Mouse (Mus musculus) bone marrow, adult 2 months (tissue): Measurements from ENCODE around the gene Gdap2.

Experiments used
- CTCF ChIP-seq: fragments of 200-500 bp; IDR thresholded peaks from 2 replicates; pipeline ENCODE4 v1.5.1; 2011; ENCODE audit warnings: low read length, control low read depth; ENCODE audit not compliant: control insufficient read depth, insufficient read depth
- POLR2A ChIP-seq: fragments of 200-500 bp; IDR thresholded peaks from 2 replicates; pipeline ENCODE4 v1.6.1; 2011; ENCODE audit warnings: low read depth, mild to moderate bottlenecking, control low read depth, low read length, borderline replicate concordance; ENCODE audit not compliant: control insufficient read depth

DNA sequence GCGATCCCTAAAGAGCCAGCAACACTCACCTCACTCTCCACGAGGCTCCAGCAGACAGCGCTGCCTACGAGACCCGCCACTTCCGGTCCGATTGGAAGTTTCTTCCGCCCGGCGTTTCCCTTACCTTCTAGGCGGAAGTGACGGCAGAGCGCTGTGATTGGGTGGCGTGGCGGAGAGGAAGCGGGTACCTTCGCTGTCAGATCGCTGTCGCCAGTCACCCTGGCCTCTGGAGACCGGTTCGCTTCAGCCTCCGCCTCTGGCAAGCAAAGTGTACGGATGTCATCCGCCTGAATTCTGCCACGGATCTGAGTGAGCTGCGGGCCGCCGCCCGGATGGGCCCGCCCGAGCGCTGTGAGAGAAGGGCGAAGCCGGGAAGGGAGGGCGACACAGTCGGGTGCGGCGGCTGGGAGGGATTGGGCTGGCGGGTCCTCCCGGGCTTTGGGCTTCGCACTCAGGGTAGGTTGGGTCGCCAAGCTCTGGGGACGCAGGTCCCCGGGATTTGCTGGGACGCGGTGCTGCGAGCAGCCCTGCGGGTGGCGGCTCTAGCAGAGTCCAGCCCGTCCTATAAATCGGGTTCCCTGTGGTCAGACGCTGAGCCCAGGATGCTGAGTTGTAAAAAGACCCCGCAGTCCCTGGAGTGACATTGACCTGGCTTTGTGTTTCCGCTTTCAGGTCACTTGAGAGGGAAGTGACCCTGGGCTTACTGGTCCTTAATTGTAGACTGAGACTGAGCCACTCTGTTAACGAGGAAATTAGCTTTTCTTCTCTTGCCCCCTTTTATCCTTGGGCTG, at the start of gene Gdap2, which contains the start of gene Wdr3:
- TF ChIP-seq CTCF (no peak), POLR2A (peak; percentile 94)
